Mouse (Mus musculus) telencephalon, adult 2 months (tissue): ENCODE results near the gene Adat2.

Source experiments
- DNase-seq: peaks from one replicate; pipeline ENCODE4 v3.0.0-alpha.2; 2011; ENCODE audit warnings: low read depth, low spot score

Adat2 gene

GRCm38 (mm10) chr10:13552646-13553497 is at the start of gene Adat2, which contains the start of gene Pex3:
Gene Adat2 (plus strand): TSS chr10:13552894.
Gene Pex3 (minus strand): TSS chr10:13553142.
- peak; percentile 86 for DNase-seq

DNA sequence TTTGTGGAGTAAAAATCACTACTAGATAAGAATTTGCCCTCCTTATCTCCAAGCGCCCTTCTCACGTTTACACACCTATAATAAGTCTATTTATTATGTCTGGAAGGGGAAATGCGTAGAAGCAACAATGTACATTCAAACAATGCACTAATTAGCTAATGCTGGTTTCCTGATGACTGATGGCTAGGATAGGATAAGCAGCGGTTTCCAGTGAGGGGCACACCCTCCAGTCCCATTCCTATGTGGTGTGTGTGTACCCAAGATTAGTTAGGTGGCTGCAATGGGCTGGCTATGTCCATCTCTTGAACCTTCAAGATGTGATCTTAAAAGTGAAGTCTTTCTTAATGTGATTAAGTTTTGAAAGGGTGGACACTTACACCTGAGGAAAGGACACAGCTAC is 30.8 kb upstream of the Adat2 start:
- no peak for DNase-seq

DNA sequence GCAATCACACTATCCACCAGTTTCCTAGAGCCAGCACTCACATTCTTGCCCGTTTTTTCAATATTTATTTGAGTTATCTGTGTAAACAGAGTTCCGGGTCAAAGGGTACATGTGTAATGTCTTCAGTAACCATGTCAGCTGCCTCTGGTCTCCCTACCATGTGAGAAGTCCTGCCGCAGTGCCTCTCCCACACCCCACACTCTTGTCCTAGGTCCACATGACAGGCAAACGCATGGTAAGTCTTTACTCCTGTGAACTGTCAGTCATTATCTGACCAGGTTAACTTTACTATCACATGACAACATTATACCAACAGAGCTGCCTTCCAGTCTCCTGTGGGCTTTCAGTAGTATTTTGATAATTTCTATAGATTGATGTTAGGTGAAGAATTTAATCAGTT is 24.5 kb upstream of the Adat2 start:
- DNase-seq: no peak

DNA sequence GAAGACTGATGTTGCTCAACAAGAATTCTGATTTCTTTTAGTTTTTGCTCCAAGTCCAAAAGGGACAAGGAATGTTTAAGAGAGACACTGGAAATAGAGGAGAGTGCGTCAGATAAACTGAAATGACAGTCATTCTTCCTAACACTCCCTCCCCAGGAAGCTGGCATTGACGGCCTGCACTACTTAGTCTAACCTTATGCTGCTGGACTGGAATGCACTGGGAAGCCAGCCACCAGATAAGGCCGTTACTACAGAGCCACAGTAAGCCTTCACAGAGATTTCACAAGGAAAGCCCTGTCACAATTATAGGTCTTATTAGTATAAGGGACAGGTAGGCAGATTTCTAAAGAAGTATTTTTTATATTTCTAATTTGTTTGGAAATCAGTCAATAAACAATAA is 17.9 kb upstream of the Adat2 start:
- DNase-seq: no peak

- DNase-seq: no peak
Measured at GRCm38 (mm10) chr10:13536706-13537105, 16.0 kb upstream of the Adat2 start.

GRCm38 (mm10) chr10:13539769-13540333 is 12.8 kb upstream of the Adat2 start:
- no peak for DNase-seq

DNA sequence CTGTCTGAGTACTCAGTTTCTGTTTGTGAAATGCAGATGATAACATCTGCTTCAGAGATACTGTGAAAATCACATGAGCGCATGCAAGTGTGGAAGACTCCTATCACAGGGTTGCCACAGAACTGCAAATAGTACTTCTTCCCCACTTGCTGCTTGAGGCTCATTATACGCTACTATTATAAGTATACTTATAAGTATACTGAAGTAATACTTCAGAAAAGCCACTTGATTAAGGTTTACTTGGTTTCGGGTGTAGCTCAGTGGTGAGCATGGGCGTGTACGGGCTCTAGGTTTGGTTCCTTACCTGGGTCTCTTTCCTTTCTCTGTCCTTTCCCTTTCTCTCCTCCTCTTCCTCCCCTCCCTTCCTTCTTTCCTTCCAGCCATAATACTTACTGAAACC is 11.0 kb upstream of the Adat2 start:
- no peak for DNase-seq

GRCm38 (mm10) chr10:13553498-13553985 is 848 bp downstream of the Adat2 start:
- DNase-seq: no peak

DNA sequence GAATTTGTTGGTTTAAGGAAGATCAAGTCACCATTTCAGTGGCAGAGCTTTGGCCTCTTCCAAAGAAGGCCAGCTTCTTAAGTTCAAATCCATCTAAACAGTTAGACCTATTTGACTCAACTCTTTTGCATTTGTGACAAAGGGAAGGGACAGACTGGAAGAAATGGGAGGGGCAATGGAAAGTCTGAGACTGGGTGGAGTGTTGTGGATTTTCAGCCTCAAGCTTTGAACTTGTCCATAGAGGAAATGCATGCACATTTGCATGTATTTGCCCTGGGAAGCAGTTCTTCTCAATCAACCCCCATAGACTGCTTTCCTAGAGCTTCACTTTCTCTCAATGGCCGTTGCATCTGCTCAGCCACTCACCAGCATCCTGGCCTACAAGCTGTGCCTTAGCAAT is 1.6 kb downstream of the Adat2 start:
- no peak for DNase-seq

GRCm38 (mm10) chr10:13560014-13560674 is 7.5 kb downstream of the Adat2 start:
- no peak for DNase-seq

DNA sequence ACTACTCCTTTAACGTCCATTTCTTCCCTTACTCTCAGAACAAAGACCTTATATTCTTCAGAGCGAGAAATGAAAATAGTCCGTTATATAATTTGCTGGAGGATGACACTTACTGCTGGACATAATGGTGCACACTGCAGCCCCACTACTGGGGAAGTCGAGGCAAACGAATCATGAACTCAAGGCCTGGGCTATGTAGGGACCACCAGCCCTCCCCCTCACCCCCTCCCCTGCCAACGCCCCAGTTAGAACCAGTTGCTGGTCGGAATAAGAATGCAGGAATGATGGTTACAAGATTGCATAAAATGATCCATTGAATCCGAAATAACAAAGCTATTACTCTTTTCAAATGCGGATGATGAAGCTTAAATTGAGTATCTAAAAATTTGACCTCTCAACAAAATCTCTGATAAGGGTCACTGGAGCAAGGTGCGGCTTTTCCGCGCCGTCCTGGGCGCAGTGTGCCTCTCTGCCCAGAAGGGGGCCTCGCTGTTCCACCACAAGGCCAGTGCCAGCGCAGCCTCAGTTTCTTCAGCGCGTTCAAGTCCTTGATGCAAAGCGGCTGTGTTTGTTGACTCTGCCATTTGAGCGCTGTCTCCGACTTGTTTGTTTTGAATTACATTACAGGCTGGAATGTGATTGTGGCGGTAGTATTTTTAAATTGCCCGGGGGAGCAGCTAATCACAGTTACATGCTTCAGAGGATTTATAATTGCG is 11.8 kb downstream of the Adat2 start:
- DNase-seq: no peak

GRCm38 (mm10) chr10:13565080-13565448 is 12.4 kb downstream of the Adat2 start:
- DNase-seq: no peak

- DNase-seq: no peak
Measured at GRCm38 (mm10) chr10:13566393-13566792, 13.7 kb downstream of the Adat2 start.

- DNase-seq: no peak
Measured at GRCm38 (mm10) chr10:13569818-13570217, 17.1 kb downstream of the Adat2 start.

GRCm38 (mm10) chr10:13570697-13571538 is 18.2 kb downstream of the Adat2 start:
- no peak for DNase-seq

GRCm38 (mm10) chr10:13572003-13572402 is 19.3 kb downstream of the Adat2 start:
- no peak for DNase-seq

GRCm38 (mm10) chr10:13572410-13572809 is 19.7 kb downstream of the Adat2 start:
- DNase-seq: no peak

DNA sequence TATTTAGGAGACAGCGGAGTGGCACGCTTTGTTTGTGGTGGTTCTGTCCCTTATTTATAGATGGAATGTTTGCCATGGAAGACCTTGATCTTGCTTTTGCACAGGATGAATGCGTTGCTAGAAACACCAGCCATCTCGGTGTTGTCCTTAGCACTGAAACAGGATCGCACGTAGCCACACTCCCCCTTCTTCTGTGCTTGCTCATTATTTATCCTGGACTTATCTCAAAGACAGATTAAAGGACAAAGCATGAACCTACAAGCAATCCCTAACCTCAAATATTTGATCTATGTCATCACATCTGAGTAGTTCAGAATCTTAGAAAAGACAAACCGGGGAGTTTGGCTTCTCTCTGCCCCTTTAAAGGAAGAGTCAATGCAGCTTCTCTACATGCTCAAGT is 24.4 kb downstream of the Adat2 start:
- no peak for DNase-seq

- DNase-seq: peak; percentile 93
Measured at GRCm38 (mm10) chr10:13587914-13588313, 35.2 kb downstream of the Adat2 start.

DNA sequence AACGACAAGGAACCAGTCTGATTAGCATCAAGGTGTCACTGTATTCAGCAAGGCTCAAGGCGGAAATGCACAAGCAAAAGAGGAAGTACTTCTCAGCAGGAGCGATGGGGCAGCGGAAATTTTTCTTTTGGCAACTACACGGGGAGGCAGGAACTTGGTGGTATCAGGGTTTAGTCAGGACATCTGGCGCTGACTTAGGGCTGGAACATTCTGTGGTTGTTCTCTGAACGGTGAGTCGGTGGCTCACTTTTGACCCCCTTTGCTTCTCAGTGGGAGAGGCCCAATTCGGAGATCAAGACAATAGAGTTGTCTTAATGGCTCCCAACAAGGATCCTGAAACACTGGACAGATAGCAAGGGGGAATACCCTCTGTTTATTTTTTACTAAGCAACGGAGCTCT is 39.5 kb downstream of the Adat2 start:
- no peak for DNase-seq

DNA sequence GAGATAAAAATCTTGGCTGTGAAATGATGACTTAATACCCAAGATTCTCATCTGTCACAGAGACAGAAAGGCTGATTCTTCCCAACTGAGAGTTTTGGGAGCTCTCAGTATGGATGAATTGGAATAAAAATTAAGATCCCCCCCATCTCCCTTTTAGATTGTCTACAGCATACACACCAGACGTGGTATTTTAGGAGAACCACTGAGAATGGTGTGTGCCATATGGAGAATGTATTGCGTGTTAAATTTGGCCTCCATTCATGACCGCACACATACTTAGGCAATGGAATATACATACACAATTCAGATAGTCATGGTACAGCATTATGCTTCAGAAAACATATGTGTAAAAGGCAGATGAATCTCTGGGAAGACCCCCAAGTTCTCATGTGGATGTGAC is 40.8 kb downstream of the Adat2 start:
- no peak for DNase-seq
